Mouse (Mus musculus) cerebellum, adult 18-20 months (tissue): Measurements from ENCODE around the gene Cyb561d2.

Experiments
- DNase-seq, 2 experiments: peaks; one replicate each; pipeline ENCODE4 v3.0.0; 2021

Cyb561d2 gene

GRCm38 (mm10) chr9:107521190-107521589, 20.8 kb downstream of the Cyb561d2 start:
- DNase-seq: no peak

GRCm38 (mm10) chr9:107520331-107520730, 21.7 kb downstream of the Cyb561d2 start:
- no peak for DNase-seq

- peak; percentile 88 to 94 for DNase-seq
These were observed 27.6 kb downstream of the Cyb561d2 start for GRCm38 (mm10) chr9:107514303-107514955.

GRCm38 (mm10) chr9:107512326-107512725, 29.7 kb downstream of the Cyb561d2 start:
- no peak for DNase-seq

- no peak for DNase-seq
These were observed 30.6 kb downstream of the Cyb561d2 start for GRCm38 (mm10) chr9:107511436-107511835.

GRCm38 (mm10) chr9:107510384-107511100, 31.5 kb downstream of the Cyb561d2 start:
- DNase-seq: no peak

- DNase-seq: no peak
These were observed 33.7 kb downstream of the Cyb561d2 start for GRCm38 (mm10) chr9:107508266-107508665.

- DNase-seq: peak; percentile 45 to 46
These were observed 37.1 kb downstream of the Cyb561d2 start for GRCm38 (mm10) chr9:107504662-107505537.

GRCm38 (mm10) chr9:107502131-107502846, 39.7 kb downstream of the Cyb561d2 start:
- peak; percentile 76 to 81 for DNase-seq

- no peak for DNase-seq
These were observed 41.2 kb downstream of the Cyb561d2 start for GRCm38 (mm10) chr9:107500708-107501286.

- DNase-seq: no peak
These were observed 45.6 kb downstream of the Cyb561d2 start for GRCm38 (mm10) chr9:107496359-107496758.

- DNase-seq: no peak
These were observed 47.8 kb downstream of the Cyb561d2 start for GRCm38 (mm10) chr9:107494238-107494637.

GRCm38 (mm10) chr9:107493511-107493910, 48.5 kb downstream of the Cyb561d2 start:
- DNase-seq: no peak

GRCm38 (mm10) chr9:107490625-107491024, 51.4 kb downstream of the Cyb561d2 start:
- DNase-seq: no peak

GRCm38 (mm10) chr9:107490146-107490545, 51.8 kb downstream of the Cyb561d2 start:
- DNase-seq: no peak
